Mouse (Mus musculus): ENCODE data around the gene Gm49387.

DNA sequence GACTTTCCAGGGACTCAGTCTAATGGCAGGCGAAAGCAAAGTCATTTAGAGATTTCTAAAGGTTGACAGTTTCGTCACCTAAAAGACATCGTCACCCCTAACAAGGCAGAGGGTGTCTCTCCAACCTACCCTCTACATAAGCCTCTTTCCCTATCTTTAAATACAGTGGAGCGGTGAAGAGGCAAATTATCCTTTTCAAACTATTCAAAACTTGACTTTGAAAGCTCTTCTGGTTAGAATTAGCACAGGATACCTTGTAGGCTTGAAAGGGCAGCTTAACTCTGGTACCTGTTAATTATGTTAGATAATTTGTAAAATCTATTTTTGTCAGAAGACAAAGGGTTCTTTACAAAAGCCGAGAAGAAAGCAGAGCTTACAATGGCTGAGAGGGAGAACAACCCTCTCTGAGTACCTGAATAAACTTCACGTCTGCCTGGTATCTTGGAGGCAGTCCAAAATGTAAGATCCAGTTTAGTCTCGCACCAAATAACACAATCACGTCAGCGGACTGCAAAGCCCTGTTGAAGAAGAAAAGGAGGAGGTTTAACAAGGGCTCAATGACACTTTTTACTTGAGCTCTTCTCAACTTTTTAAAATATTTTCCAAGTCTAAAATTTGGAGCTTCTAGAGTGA lies 20.0 kb downstream of the Gm49387 start:
- TF ChIP-seq GATA1 (IDR thresholded peaks at IDR 0.05; ENCODE audit: borderline replicate concordance, low read length): no peak
- TF ChIP-seq FLI1 (IDR thresholded peaks at IDR 0.05; ENCODE audit: low read length): no peak

Data from megakaryocyte, embryonic 14.5 days (primary cell).